Mouse (Mus musculus): ENCODE results near the gene Kcne1. TPM values are rescaled to one million over a fixed set of nuclear protein-coding genes. Genes with fewer than 3 reads are reported as not detected.

Kcne1 gene
- total and polyA plus RNA-seq, 3 experiments, result 0.26 to 0.48 TPM; not detected in 1

DNA sequence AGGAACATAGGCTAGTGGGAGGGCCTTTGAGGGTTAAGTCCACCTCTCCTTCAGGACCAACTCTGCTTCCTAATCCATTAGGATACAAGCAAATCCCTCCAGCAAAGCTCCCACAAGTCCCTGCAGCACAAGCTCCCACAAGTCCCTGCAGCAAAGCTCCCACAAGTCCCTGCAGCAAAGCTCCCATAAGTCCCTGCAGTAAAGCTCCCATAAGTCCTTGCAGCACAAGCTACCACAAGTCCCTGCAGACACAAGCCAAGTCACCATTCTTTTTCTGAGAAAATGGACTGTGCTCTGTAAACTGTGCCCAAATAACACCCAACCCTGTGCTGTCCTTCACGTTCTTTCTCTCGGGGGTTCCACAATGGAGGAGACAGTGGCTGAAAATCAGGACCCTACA lies 44.9 kb upstream of the Kcne1 start:
- Histone ChIP-seq H3K4me3 (replicated peaks in 1 of 3; ENCODE audit: low read depth in 2 of 3, low read length in 2 of 3, poor library complexity in 1 of 3) (no peak overlapping the region), H3K27me3 (replicated peaks) (no peaks in the 10 kb centered on the region), H3K9me3 (replicated peaks; ENCODE audit: low read length) (no peaks in the 10 kb centered on the region), H3K27ac (ENCODE audit: insufficient read depth, low read depth) (no peak overlapping the region), H3K9ac (ENCODE audit: insufficient read depth, low read depth) (no peak overlapping the region), H3K36me3 (replicated peaks in 1 of 2; ENCODE audit: control insufficient read depth in 1 of 2, insufficient read depth in 1 of 2, low read length in 1 of 2) (no peaks in the 10 kb centered on the region), H3K4me1 (ENCODE audit: control insufficient read depth in 1 of 2, insufficient read depth in 2 of 2) (peaks cover 3 to 29% of the 10 kb centered on the region in 2 experiments; a peak in 2 of 4 replicates), H3K79me2 (replicated peaks; ENCODE audit: control insufficient read depth, extremely low read depth, insufficient read depth, poor library complexity, severe bottlenecking) (no peaks in the 10 kb centered on the region), H3K4me2 (ENCODE audit: insufficient read depth, low read depth, poor library complexity, severe bottlenecking) (no peak overlapping the region)
- DNase-seq (ENCODE audit: extremely low read depth), result no peak
- TF ChIP-seq HCFC1 (IDR thresholded peaks at IDR 0.05; ENCODE audit: low read depth, low read length), result peak; percentile 68
- no peak for TF ChIP-seq RAD21 (IDR thresholded peaks at IDR 0.05; ENCODE audit: low read depth, low read length)
- dilution Hi-C loops (cut with MboI; ENCODE audit: extremely low pct_ligation_motif_present, extremely low pct_unique_long_range_greater_than_20kb, low sequenced_read_pairs), result no loop called here
- in situ Hi-C loops (cut with MboI; ENCODE audit: low pct_ligation_motif_present, low pct_unique_long_range_greater_than_20kb, low sequenced_read_pairs), result no loop called here

- no peak for DNase-seq (ENCODE audit: extremely low read depth)
- H3K36me3 ChIP-seq (replicated peaks in 1 of 2; ENCODE audit: control insufficient read depth in 1 of 2, insufficient read depth in 1 of 2, low read length in 1 of 2), result no peaks in the 10 kb centered on the region
- in situ Hi-C loops (cut with MboI; ENCODE audit: low pct_ligation_motif_present, low pct_unique_long_range_greater_than_20kb, low sequenced_read_pairs), result no loop called here
- no peak for TF ChIP-seq CHD2 (IDR thresholded peaks at IDR 0.05; ENCODE audit: low read length)
- no peak for TF ChIP-seq ZMIZ1 (IDR thresholded peaks at IDR 0.05; ENCODE audit: low read depth, low read length)
- TF ChIP-seq ETS1 (conservative IDR thresholded peaks at IDR 0.05; ENCODE audit: low read depth, low read length), result no peak
- no peak for TF ChIP-seq MAZ (IDR thresholded peaks at IDR 0.05; ENCODE audit: low read depth, low read length)
- TF ChIP-seq MXI1 (IDR thresholded peaks at IDR 0.05; ENCODE audit: low read depth, low read length), result no peak
- no peak for TF ChIP-seq BHLHE40 (IDR thresholded peaks at IDR 0.05; ENCODE audit: low read depth, low read length)
- no peak for TF ChIP-seq USF1 (IDR thresholded peaks at IDR 0.05; ENCODE audit: low read depth, low read length)
- no peak for TF ChIP-seq KAT2A (IDR thresholded peaks at IDR 0.05; ENCODE audit: insufficient replicate concordance, low read length)
- no peak for TF ChIP-seq ZNF384 (IDR thresholded peaks at IDR 0.05; ENCODE audit: low read depth, low read length)
- no peak for TF ChIP-seq JUND (conservative IDR thresholded peaks at IDR 0.05; ENCODE audit: low read depth, low read length)
- no peak overlapping the region for H3K27ac ChIP-seq (ENCODE audit: insufficient read depth, low read depth)
- H3K4me2 ChIP-seq (ENCODE audit: insufficient read depth, low read depth, poor library complexity, severe bottlenecking), result no peak overlapping the region
- no peak overlapping the region for H3K4me3 ChIP-seq (replicated peaks in 1 of 3; ENCODE audit: low read depth in 2 of 3, low read length in 2 of 3, poor library complexity in 1 of 3)
- no peak overlapping the region for H3K9ac ChIP-seq (ENCODE audit: insufficient read depth, low read depth)
- H3K4me1 ChIP-seq (ENCODE audit: control insufficient read depth in 1 of 2, insufficient read depth in 2 of 2), result peaks cover 3 to 36% of the 10 kb centered on the region in 2 experiments; a peak in 2 of 4 replicates
- H3K9me3 ChIP-seq (replicated peaks; ENCODE audit: low read length), result no peaks in the 10 kb centered on the region
- no peaks in the 10 kb centered on the region for H3K79me2 ChIP-seq (replicated peaks; ENCODE audit: control insufficient read depth, extremely low read depth, insufficient read depth, poor library complexity, severe bottlenecking)
- H3K27me3 ChIP-seq (replicated peaks), result no peaks in the 10 kb centered on the region
- dilution Hi-C loops (cut with MboI; ENCODE audit: extremely low pct_ligation_motif_present, extremely low pct_unique_long_range_greater_than_20kb, low sequenced_read_pairs), result no loop called here
Measured at GRCm38 (mm10) chr16:92403069-92403468, 43.8 kb upstream of the Kcne1 start.

DNA sequence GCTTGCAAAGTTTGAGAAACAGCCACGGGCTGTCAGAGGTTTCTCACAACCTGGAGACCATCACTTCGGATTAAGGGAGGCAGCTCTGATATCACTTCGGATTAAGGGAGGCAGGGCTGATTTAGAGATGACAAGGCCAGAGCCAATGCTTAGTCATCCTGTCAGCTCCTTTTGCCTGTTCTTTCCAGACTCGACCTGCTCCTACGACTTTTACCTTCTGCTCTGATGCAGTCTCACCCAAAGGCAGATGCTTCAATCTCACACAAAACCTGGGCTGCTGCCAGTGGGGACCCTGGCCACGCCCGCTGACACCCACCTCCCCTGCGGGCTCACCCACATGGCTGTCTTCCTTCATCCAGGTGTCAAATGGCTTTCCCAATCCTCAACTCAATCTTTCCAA lies 42.9 kb upstream of the Kcne1 start:
- no peaks in the 10 kb centered on the region for H3K27me3 ChIP-seq (replicated peaks)
- in situ Hi-C loops (cut with MboI; ENCODE audit: low pct_ligation_motif_present, low pct_unique_long_range_greater_than_20kb, low sequenced_read_pairs), result no loop called here
- H3K79me2 ChIP-seq (replicated peaks; ENCODE audit: control insufficient read depth, extremely low read depth, insufficient read depth, poor library complexity, severe bottlenecking), result no peaks in the 10 kb centered on the region
- H3K36me3 ChIP-seq (replicated peaks in 1 of 2; ENCODE audit: control insufficient read depth in 1 of 2, insufficient read depth in 1 of 2, low read length in 1 of 2), result no peaks in the 10 kb centered on the region
- dilution Hi-C loops (cut with MboI; ENCODE audit: extremely low pct_ligation_motif_present, extremely low pct_unique_long_range_greater_than_20kb, low sequenced_read_pairs), result no loop called here
- no peak overlapping the region for H3K9ac ChIP-seq (ENCODE audit: insufficient read depth, low read depth)
- H3K4me1 ChIP-seq (ENCODE audit: control insufficient read depth in 1 of 2, insufficient read depth in 2 of 2), result peaks cover 3 to 36% of the 10 kb centered on the region in 2 experiments; a peak in 2 of 4 replicates
- no peaks in the 10 kb centered on the region for H3K9me3 ChIP-seq (replicated peaks; ENCODE audit: low read length)
- no peak for DNase-seq (ENCODE audit: extremely low read depth)
- H3K27ac ChIP-seq (ENCODE audit: insufficient read depth, low read depth), result no peak overlapping the region
- no peak overlapping the region for H3K4me3 ChIP-seq (replicated peaks in 1 of 3; ENCODE audit: low read depth in 2 of 3, low read length in 2 of 3, poor library complexity in 1 of 3)
- H3K4me2 ChIP-seq (ENCODE audit: insufficient read depth, low read depth, poor library complexity, severe bottlenecking), result no peak overlapping the region
- no peak for TF ChIP-seq JUN (IDR thresholded peaks at IDR 0.05; ENCODE audit: insufficient read depth, low read depth, low read length)
- TF ChIP-seq SIN3A (IDR thresholded peaks at IDR 0.05; ENCODE audit: low read length), result no peak
- no peak for TF ChIP-seq ZMIZ1 (IDR thresholded peaks at IDR 0.05; ENCODE audit: low read depth, low read length)
- no peak for TF ChIP-seq MAFK (IDR thresholded peaks at IDR 0.05; ENCODE audit: insufficient replicate concordance, low read length)
- no peak for TF ChIP-seq ELF1 (IDR thresholded peaks at IDR 0.05; ENCODE audit: low read depth, low read length)
- no peak for TF ChIP-seq POLR2AphosphoS2 (IDR thresholded peaks at IDR 0.05; ENCODE audit: low read depth, low read length)
- no peak for TF ChIP-seq MYC (IDR thresholded peaks at IDR 0.05; ENCODE audit: low read depth, low read length)
- TF ChIP-seq NRF1 (IDR thresholded peaks at IDR 0.05; ENCODE audit: low read depth, low read length), result no peak
- TF ChIP-seq E2F4 (IDR thresholded peaks at IDR 0.05; ENCODE audit: insufficient replicate concordance, low read depth, low read length), result no peak
- no peak for TF ChIP-seq TCF12 (IDR thresholded peaks at IDR 0.05; ENCODE audit: low read depth, low read length)
- no peak for TF ChIP-seq PAX5 (IDR thresholded peaks at IDR 0.05; ENCODE audit: low read length)
